Mouse (Mus musculus): ENCODE measurements around the gene Tmem174. TPM values are rescaled to one million over a fixed set of nuclear protein-coding genes. Genes with fewer than 3 reads are reported as not detected.

Tmem174 gene
- polyA plus RNA-seq (2015; fragmentation: Nextera tagmentation; extraction: Ambion mirVana): not detected in 2 replicates

GRCm38 (mm10) chr13:98637145-98637544, at the start of gene Tmem174:
TSS of gene Tmem174 (minus strand) at chr13:98637410.

Other genes starting within 250 kb of the Tmem174 start
- 0.59 and 0.94 TPM in 2 replicates for gene Gm10320, start 145.4 kb downstream of the Tmem174 start, polyA plus RNA-seq (2015; fragmentation: Nextera tagmentation; extraction: Ambion mirVana)
- gene Tmem171, start 57.4 kb upstream of the Tmem174 start, polyA plus RNA-seq (2015; fragmentation: Nextera tagmentation; extraction: Ambion mirVana): 0.22 and 0.62 TPM in 2 replicates
- 21.8 and 22.7 TPM in 2 replicates for gene Fcho2, start 178.0 kb upstream of the Tmem174 start, polyA plus RNA-seq (2015; fragmentation: Nextera tagmentation; extraction: Ambion mirVana)